Mouse (Mus musculus): Measurements from ENCODE around the gene Edn1. TPM values are rescaled to one million over a fixed set of nuclear protein-coding genes. Genes with fewer than 3 reads are reported as not detected.

The Edn1 gene
- polyA plus RNA-seq, 1 experiment from 2014 or later, result 0.62 TPM

DNA sequence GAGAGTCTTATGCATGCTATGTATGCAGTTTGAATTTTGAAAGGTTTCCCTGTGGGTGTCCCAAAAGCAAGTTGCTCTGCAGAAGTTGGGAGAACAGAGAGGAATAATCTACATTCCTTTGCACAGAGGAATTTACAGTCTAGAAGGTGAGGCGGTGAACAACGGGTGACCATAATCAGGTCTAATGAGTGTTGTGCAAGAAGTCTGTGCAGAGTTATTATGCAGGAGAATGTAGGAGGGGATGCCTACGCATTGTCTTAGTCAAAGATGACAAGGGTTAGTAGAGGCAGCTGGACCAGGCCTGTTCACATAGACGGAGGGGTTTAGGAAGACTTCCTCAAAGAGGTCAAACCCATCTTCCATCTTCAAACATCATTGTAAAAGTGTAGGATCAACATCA is 14.5 kb upstream of the Edn1 start:
- Histone ChIP-seq H3K4me3 (ENCODE audit: low read depth, low read length) (no peak overlapping the region), H3K27me3 (replicated peaks; ENCODE audit: control insufficient read depth, insufficient read depth, low read length) (no peaks in the 10 kb centered on the region), H3K27ac (ENCODE audit: low read depth, low read length) (no peak overlapping the region), H3K9me3 (ENCODE audit: control insufficient read depth, low read length) (no peaks in the 10 kb centered on the region), H3K4me1 (replicated peaks; ENCODE audit: control insufficient read depth, insufficient read depth, low read length) (no peaks in the 10 kb centered on the region), H3K36me3 (ENCODE audit: control insufficient read depth, insufficient read depth, low read length) (no peaks in the 10 kb centered on the region), H3K4me2 (no peak overlapping the region), H3K9ac (ENCODE audit: low read depth, low read length) (no peak overlapping the region)
- WGBS, result 87% methylated on average over 4 of the region's 4 CpGs
- no peak for DNase-seq (ENCODE audit: low spot score)
- no peak for ATAC-seq (replicated peaks; ENCODE audit: low FRiP score)

DNA sequence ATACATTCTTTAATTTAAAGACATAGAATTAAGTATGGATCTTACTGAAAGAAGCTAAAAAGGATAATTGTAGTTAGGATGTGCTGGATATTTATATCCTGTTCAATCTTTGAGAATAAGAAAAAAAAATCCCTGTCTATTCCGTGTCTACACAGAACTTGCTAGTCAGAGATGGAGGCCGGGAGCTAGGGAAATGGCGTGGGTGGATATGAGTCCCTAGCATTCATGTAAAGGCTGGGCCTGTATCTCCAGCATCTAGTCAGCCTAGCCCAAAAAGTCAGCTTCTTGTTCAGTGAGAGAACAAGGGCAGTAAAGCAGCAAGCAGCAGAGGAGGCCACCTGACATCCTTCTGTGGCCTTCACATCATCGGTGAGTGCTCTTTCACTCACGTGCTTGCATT is 8.7 kb upstream of the Edn1 start:
- ATAC-seq (replicated peaks; ENCODE audit: low FRiP score), result no peak

DNA sequence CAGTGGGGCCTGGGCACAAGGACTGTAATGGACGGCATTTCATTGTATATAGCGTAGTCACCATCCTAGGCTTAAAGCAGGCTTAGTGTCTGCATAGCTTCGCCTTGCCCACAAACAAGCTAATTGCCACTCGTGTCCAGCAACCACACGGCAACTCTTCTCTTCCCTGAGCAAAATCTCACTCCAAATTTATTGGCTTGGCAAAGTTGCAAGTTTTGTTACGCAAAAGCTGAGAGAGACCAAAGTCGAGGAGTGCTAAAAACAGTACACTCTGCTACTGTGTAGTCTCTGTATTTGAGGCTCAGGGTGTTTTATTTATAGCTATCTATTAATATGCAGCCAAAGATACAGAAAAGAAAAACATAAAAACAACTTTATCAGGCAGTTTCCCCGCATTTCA is 3.0 kb upstream of the Edn1 start:
- no peak for ATAC-seq (replicated peaks; ENCODE audit: low FRiP score)
- Histone ChIP-seq H3K4me1 (replicated peaks; ENCODE audit: control insufficient read depth, insufficient read depth, low read length) (no peaks in the 10 kb centered on the region), H3K4me3 (ENCODE audit: low read depth, low read length) (no peak overlapping the region), H3K27ac (ENCODE audit: low read depth, low read length) (no peak overlapping the region), H3K9me3 (ENCODE audit: control insufficient read depth, low read length) (no peaks in the 10 kb centered on the region), H3K4me2 (no peak overlapping the region), H3K36me3 (ENCODE audit: control insufficient read depth, insufficient read depth, low read length) (no peaks in the 10 kb centered on the region), H3K27me3 (replicated peaks; ENCODE audit: control insufficient read depth, insufficient read depth, low read length) (peaks cover 29% of the 10 kb centered on the region), H3K9ac (ENCODE audit: low read depth, low read length) (no peak overlapping the region)
- no peak for DNase-seq (ENCODE audit: low spot score)
- 75% methylated on average over 8 of the region's 8 CpGs for WGBS

More for the DNA sequence above, 8.7 kb upstream of the Edn1 start:
- WGBS, result 79% methylated on average over 5 of the region's 5 CpGs
- H3K4me3 ChIP-seq (ENCODE audit: low read depth, low read length), result no peak overlapping the region
- no peak overlapping the region for H3K9ac ChIP-seq (ENCODE audit: low read depth, low read length)
- no peak overlapping the region for H3K4me2 ChIP-seq
- H3K27me3 ChIP-seq (replicated peaks; ENCODE audit: control insufficient read depth, insufficient read depth, low read length), result no peaks in the 10 kb centered on the region
- H3K4me1 ChIP-seq (replicated peaks; ENCODE audit: control insufficient read depth, insufficient read depth, low read length), result no peaks in the 10 kb centered on the region
- H3K36me3 ChIP-seq (ENCODE audit: control insufficient read depth, insufficient read depth, low read length), result no peaks in the 10 kb centered on the region
- H3K27ac ChIP-seq (ENCODE audit: low read depth, low read length), result no peak overlapping the region
- no peak for DNase-seq (ENCODE audit: low spot score)
- no peaks in the 10 kb centered on the region for H3K9me3 ChIP-seq (ENCODE audit: control insufficient read depth, low read length)

DNA sequence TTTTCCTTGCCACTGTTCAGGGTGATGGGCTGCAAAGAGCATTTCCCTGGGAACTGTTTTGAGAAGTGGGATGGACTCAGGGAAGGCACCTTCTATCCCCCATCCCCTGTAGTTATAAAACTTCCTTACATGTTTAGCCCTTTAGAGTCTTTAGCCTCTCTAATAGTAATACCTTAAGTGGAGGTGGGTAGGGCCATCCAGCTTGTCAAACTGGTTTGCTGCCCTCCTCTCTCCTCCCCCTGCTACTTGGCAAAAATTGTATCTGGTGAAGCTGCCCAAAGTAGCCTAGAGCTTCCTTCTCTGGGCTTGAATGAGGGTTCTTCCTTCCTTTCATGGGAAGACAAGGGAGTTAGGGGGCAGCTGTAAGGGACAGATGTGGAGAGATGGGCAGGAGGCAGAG is 2.5 kb upstream of the Edn1 start:
- no peak for ATAC-seq (replicated peaks; ENCODE audit: low FRiP score)
- H3K27me3 ChIP-seq (replicated peaks; ENCODE audit: control insufficient read depth, insufficient read depth, low read length), result peaks cover 34% of the 10 kb centered on the region
- no peaks in the 10 kb centered on the region for H3K36me3 ChIP-seq (ENCODE audit: control insufficient read depth, insufficient read depth, low read length)
- no peak overlapping the region for H3K4me3 ChIP-seq (ENCODE audit: low read depth, low read length)
- H3K4me1 ChIP-seq (replicated peaks; ENCODE audit: control insufficient read depth, insufficient read depth, low read length), result no peaks in the 10 kb centered on the region
- DNase-seq (ENCODE audit: low spot score), result no peak
- no peak overlapping the region for H3K9ac ChIP-seq (ENCODE audit: low read depth, low read length)
- no peak overlapping the region for H3K4me2 ChIP-seq
- H3K27ac ChIP-seq (ENCODE audit: low read depth, low read length), result no peak overlapping the region
- H3K9me3 ChIP-seq (ENCODE audit: control insufficient read depth, low read length), result no peaks in the 10 kb centered on the region

DNA sequence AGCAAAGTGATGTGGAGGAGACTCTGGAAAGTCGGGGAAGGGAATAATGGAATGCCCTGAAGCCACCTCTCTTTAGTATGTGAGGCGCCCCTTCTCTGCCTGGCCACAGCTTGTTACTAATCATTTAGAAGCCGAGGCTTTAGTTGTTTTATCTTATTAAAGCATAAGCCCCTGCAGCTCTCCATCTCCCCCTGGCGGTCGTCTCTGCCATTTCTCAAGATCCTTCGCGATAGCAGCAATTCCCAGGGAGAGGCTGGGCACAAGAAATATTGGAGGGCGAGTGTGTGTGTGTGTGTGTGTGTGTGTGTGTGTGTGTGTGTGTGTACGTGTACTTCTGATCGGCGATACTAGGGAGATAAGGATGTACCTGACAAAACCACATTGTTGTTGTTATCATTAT is 709 bp upstream of the Edn1 start:
- H3K9me3 ChIP-seq (ENCODE audit: control insufficient read depth, low read length), result no peaks in the 10 kb centered on the region
- peak overlapping the region; percentile 63 for H3K4me2 ChIP-seq
- H3K4me3 ChIP-seq (ENCODE audit: low read depth, low read length), result peak overlapping the region; percentile 21; the same call in 1 of the 2 replicates
- ATAC-seq (replicated peaks; ENCODE audit: low FRiP score) (no peak), DNase-seq (ENCODE audit: low spot score) (peak; percentile 44)
- H3K27ac ChIP-seq (ENCODE audit: low read depth, low read length), result no peak overlapping the region
- peaks cover 41% of the 10 kb centered on the region for H3K27me3 ChIP-seq (replicated peaks; ENCODE audit: control insufficient read depth, insufficient read depth, low read length)
- no peaks in the 10 kb centered on the region for H3K4me1 ChIP-seq (replicated peaks; ENCODE audit: control insufficient read depth, insufficient read depth, low read length)
- WGBS, result 6% methylated on average over 11 of the region's 11 CpGs
- no peak overlapping the region for H3K9ac ChIP-seq (ENCODE audit: low read depth, low read length)
- no peaks in the 10 kb centered on the region for H3K36me3 ChIP-seq (ENCODE audit: control insufficient read depth, insufficient read depth, low read length)

- H3K36me3 ChIP-seq (ENCODE audit: control insufficient read depth, insufficient read depth, low read length), result no peaks in the 10 kb centered on the region
- no peak for DNase-seq (ENCODE audit: low spot score)
- WGBS, result 32% methylated on average over 27 of the region's 27 CpGs
- H3K9me3 ChIP-seq (ENCODE audit: control insufficient read depth, low read length), result no peaks in the 10 kb centered on the region
- peak overlapping the region; percentile 63 for H3K4me2 ChIP-seq
- peaks cover 44% of the 10 kb centered on the region for H3K27me3 ChIP-seq (replicated peaks; ENCODE audit: control insufficient read depth, insufficient read depth, low read length)
- peak overlapping the region; percentile 21 for H3K4me3 ChIP-seq (ENCODE audit: low read depth, low read length)
- H3K27ac ChIP-seq (ENCODE audit: low read depth, low read length), result no peak overlapping the region
- H3K9ac ChIP-seq (ENCODE audit: low read depth, low read length), result no peak overlapping the region
- no peaks in the 10 kb centered on the region for H3K4me1 ChIP-seq (replicated peaks; ENCODE audit: control insufficient read depth, insufficient read depth, low read length)
- no peak for ATAC-seq (replicated peaks; ENCODE audit: low FRiP score)
Measured at GRCm38 (mm10) chr13:42301961-42302861, 935 bp downstream of the Edn1 start.

DNA sequence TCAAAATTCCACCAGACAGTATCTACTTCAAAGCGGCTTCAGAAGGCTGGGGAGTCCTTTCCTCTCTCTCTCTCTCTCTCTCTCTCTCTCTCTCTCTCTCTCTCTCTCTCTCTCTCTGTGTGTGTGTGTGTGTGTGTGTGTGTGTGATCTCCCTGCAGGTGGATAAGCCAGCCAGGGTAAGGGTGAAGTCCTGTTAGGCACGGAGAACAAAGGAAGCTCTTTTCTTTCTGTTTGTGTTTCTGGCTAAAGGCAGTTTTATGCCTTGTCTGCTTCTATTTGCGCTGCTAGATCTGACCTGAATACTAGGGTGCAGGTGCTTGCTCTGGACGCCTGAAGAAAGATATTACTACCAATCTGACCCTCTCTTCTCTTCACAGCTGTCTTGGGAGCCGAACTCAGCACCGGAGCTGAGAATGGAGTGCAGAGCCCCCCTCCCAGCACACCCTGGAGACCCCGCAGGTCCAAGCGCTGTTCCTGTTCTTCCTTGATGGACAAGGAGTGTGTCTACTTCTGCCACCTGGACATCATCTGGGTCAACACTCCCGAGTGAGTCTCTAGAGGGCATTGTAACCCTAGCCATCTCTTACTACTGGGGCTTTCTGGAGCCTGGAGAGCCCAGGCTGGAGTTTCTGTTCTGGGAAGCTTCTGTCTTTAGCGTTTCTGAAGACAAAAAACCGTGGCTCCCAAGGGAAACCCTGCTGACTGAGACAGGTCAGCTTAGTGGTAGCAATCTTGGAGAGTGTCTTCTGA is 2.1 kb downstream of the Edn1 start:
- H3K27me3 ChIP-seq (replicated peaks; ENCODE audit: control insufficient read depth, insufficient read depth, low read length), result peaks cover 44% of the 10 kb centered on the region
- WGBS, result 43% methylated on average over 11 of the region's 11 CpGs
- no peak for DNase-seq (ENCODE audit: low spot score)
- H3K4me1 ChIP-seq (replicated peaks; ENCODE audit: control insufficient read depth, insufficient read depth, low read length), result no peaks in the 10 kb centered on the region
- ATAC-seq (replicated peaks; ENCODE audit: low FRiP score), result no peak
- H3K4me2 ChIP-seq, result no peak overlapping the region
- no peak overlapping the region for H3K4me3 ChIP-seq (ENCODE audit: low read depth, low read length)
- H3K9ac ChIP-seq (ENCODE audit: low read depth, low read length), result no peak overlapping the region
- H3K27ac ChIP-seq (ENCODE audit: low read depth, low read length), result no peak overlapping the region
- H3K9me3 ChIP-seq (ENCODE audit: control insufficient read depth, low read length), result no peaks in the 10 kb centered on the region
- H3K36me3 ChIP-seq (ENCODE audit: control insufficient read depth, insufficient read depth, low read length), result no peaks in the 10 kb centered on the region

GRCm38 (mm10) chr13:42304139-42304538 is 2.9 kb downstream of the Edn1 start:
- Histone ChIP-seq H3K36me3 (ENCODE audit: control insufficient read depth, insufficient read depth, low read length) (no peaks in the 10 kb centered on the region), H3K27ac (ENCODE audit: low read depth, low read length) (no peak overlapping the region), H3K4me2 (no peak overlapping the region), H3K9ac (ENCODE audit: low read depth, low read length) (no peak overlapping the region), H3K27me3 (replicated peaks; ENCODE audit: control insufficient read depth, insufficient read depth, low read length) (peaks cover 43% of the 10 kb centered on the region), H3K4me1 (replicated peaks; ENCODE audit: control insufficient read depth, insufficient read depth, low read length) (no peaks in the 10 kb centered on the region), H3K4me3 (ENCODE audit: low read depth, low read length) (no peak overlapping the region), H3K9me3 (ENCODE audit: control insufficient read depth, low read length) (no peaks in the 10 kb centered on the region)
- ATAC-seq (replicated peaks; ENCODE audit: low FRiP score) (no peak), DNase-seq (ENCODE audit: low spot score) (no peak)
- WGBS, result 76% methylated on average over 8 of the region's 8 CpGs

All from liver, embryonic 11.5 days (tissue).